Mouse (Mus musculus) embryonic facial prominence, embryonic 12.5 days (tissue): ENCODE data around the gene Prkce. TPM values are rescaled to one million over a fixed set of nuclear protein-coding genes. Genes with fewer than 3 reads are reported as not detected.

ENCODE experiments used
- ATAC-seq: fragments of 200-750 bp; cut with Nextera tagmentation; 2 replicates; pipeline ENCODE4 v1.8.0; 2017; ENCODE audit not compliant: insufficient number of reproducible peaks, insufficient read depth, low FRiP score, low TSS enrichment
- H3K27ac ChIP-seq: fragments of 300-500 bp; sonication (generic); 2 replicates; pipeline ENCODE4 v1.5.1; 2016; ENCODE audit warnings: mild to moderate bottlenecking
- H3K27me3 ChIP-seq: fragments of 300-500 bp; sonication (generic); 2 replicates; pipeline ENCODE4 v1.6.1; 2016; ENCODE audit warnings: mild to moderate bottlenecking, moderate library complexity
- H3K36me3 ChIP-seq: fragments of 300-500 bp; sonication (generic); 2 replicates; pipeline ENCODE4 v1.6.1; 2016; ENCODE audit warnings: mild to moderate bottlenecking
- H3K4me1 ChIP-seq: fragments of 300-500 bp; sonication (generic); 2 replicates; pipeline ENCODE4 v1.6.1; 2016
- H3K4me2 ChIP-seq: fragments of 300-500 bp; sonication (generic); replicated peaks from 2 replicates; pipeline ENCODE4 v1.6.1; 2016; ENCODE audit warnings: mild to moderate bottlenecking, moderate library complexity
- H3K4me3 ChIP-seq: fragments of 300-500 bp; sonication (generic); 2 replicates; pipeline ENCODE4 v1.5.1; 2016; ENCODE audit warnings: mild to moderate bottlenecking
- H3K9ac ChIP-seq: fragments of 300-500 bp; sonication (generic); 2 replicates; pipeline ENCODE4 v1.6.1; 2016; ENCODE audit warnings: mild to moderate bottlenecking, moderate library complexity
- H3K9me3 ChIP-seq: fragments of 300-500 bp; sonication (generic); 2 replicates; pipeline ENCODE4 v1.6.1; 2016; ENCODE audit warnings: mild to moderate bottlenecking, moderate library complexity
- WGBS: fragments of 180-500 bp; shearing (Covaris S2); methylation state at CpG from one replicate; pipeline ENCODE4 v1.1.7; 2016; 5-methylcytosine and 5-hydroxymethylcytosine counted together
- polyA plus RNA-seq: library from polyadenylated mRNA; unstranded; fragments of >200 nt; fragmentation: Nextera tagmentation; extraction: Ambion mirVana; gene quantifications from 2 replicates; pipeline ENCODE4 v1.2.1, GENCODE M21; 2016

The Prkce gene
- polyA plus RNA-seq, 1 experiment from 2014 or later, result 9.8 TPM

DNA sequence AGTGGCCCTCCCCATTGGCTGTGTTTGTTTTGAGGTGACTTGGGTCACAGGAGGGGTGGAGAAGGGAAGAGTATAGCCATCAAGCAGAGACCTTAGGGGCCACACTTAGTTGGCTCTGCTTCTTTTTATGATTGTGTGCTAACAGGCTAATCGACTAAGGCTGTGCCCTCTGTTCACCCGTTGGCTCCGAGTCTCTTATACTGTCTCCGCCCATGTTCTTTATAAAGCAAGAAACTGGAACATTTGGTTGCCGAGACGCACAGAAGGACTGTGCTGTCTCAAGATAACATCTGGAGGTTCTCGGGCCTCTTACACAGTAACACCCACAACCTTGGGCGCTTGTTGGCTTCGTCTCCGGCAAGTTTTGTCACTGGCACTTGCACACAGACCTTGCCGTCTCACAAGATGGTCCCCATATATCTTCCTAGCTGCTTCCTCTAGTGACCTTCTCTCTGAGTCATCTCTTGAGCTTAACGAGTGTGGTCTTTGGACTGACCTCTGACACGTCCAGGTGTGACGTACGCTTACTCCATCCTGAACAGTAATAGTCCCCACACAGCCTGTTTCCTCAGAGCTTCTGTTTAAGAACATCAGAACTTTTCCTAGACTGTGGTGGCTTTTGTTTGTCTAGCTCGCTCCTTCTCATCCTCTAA is 406.1 kb downstream of the Prkce start:
- Histone ChIP-seq H3K4me3 (no peak overlapping the region), H3K27ac (no peak overlapping the region), H3K4me2 (no peak overlapping the region), H3K27me3 (no peaks in the 10 kb centered on the region), H3K9ac (no peak overlapping the region), H3K36me3 (no peaks in the 10 kb centered on the region), H3K9me3 (no peaks in the 10 kb centered on the region), H3K4me1 (no peaks in the 10 kb centered on the region)
- no peak for ATAC-seq
- 86% methylated on average over 16 of the region's 16 CpGs for WGBS

DNA sequence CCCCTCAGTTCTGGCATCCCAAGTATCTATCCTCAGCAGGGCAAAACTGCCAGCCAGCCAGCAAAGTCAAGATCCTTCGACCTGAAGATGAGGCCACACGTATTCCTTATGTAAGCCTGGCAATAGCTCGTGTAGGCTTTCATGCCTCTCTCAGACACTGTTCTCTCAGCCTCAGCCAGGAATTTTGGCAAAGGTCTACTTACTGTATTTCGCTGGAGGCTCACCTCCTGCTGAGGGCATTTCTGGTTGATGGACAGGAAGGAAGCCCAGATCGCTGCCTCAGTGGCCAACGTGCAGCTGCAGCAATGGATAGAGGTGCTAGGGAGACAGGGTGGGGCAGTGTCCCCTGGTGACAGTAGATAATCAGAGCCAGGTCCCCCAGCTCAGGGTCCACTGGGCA is 413.1 kb downstream of the Prkce start:
- Histone ChIP-seq H3K27me3 (no peaks in the 10 kb centered on the region), H3K4me1 (no peaks in the 10 kb centered on the region), H3K9ac (no peak overlapping the region), H3K9me3 (no peaks in the 10 kb centered on the region), H3K27ac (no peak overlapping the region), H3K36me3 (no peaks in the 10 kb centered on the region), H3K4me3 (no peak overlapping the region), H3K4me2 (no peak overlapping the region)
- WGBS, result 80% methylated on average over 6 of the region's 6 CpGs
- ATAC-seq, result no peak

DNA sequence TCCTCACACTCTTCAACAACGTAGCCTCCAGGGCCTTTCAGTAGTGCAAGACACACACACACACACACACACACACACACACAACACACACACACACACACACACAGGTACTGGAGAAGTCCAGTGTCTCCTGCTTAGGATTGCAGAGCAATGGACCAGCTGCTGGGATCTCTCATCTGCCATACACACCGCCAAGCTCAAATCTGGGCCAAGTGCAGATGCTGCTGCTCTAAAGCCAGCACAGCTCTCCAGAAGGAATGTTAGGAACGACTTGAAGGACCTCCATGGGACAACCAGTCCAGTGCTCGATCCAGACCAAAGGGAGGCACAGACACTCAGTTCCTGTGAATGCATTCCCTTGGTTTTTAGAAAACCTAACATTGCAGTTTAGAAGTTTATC is 414.8 kb downstream of the Prkce start:
- Histone ChIP-seq H3K9ac (no peak overlapping the region), H3K4me3 (no peak overlapping the region), H3K27ac (no peak overlapping the region), H3K4me2 (no peak overlapping the region), H3K4me1 (no peaks in the 10 kb centered on the region), H3K9me3 (no peaks in the 10 kb centered on the region), H3K36me3 (no peaks in the 10 kb centered on the region), H3K27me3 (no peaks in the 10 kb centered on the region)
- WGBS, result 77% methylated on average over 4 of the region's 4 CpGs
- no peak for ATAC-seq

DNA sequence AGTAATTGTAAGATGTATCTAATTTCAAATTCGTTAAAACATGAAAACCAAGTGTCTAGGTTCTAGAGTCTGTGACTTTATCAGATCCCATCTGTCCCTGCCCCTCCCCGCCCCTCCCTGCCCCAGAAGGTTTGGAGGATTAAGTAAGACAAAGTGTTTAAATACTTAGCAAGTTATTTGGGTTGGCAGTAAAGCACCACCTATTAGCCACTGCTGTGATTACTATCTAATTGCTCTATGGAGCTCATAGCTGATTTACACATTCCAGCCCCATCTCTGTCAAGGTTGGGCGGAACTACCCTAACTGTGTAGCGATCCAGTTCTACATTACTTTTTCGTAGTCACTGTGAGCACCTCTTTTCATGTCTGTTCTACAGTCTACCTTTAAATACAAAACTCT is 418.9 kb downstream of the Prkce start:
- no peak for ATAC-seq
- Histone ChIP-seq H3K9ac (no peak overlapping the region), H3K4me3 (no peak overlapping the region), H3K4me2 (no peak overlapping the region), H3K4me1 (no peaks in the 10 kb centered on the region), H3K27me3 (no peaks in the 10 kb centered on the region), H3K9me3 (no peaks in the 10 kb centered on the region), H3K27ac (no peak overlapping the region), H3K36me3 (no peaks in the 10 kb centered on the region)
- WGBS, result 69% methylated on average over 5 of the region's 5 CpGs

DNA sequence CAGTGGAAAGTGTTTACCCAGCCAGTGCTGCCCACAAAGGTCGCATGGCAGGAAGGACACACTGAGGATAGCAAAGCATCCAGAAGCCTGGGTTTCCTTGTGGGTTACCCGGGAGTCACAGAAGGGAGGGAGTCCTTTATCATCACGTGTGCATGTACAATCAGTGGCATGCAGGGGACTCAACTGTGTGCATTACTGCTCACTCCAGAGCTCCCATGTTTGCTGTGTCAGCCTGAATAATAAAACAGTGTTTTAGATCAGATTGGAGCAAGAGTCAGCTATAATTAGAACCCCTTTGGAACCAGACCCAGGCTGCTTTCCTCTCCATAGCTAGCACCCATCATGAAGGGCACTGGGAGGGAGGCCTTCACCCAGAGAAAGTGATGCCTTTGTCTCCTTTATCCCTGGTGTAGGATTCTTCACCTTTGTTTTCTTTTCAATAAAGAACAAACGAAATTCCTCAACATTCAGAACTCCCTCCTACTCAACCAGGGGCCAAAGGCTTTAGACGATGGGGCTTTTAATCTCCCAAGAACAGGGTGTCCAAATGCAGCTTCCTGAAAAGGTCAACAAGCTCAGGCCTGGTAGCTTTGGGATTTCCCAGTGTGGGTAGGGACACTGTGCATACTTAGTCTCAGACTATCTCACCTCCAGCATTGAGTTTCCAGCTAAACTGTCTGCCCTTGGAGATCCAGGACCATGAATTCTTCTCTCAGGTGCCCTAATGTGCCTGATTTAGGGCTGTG is 421.3 kb downstream of the Prkce start:
- H3K4me2 ChIP-seq, result no peak overlapping the region
- no peak overlapping the region for H3K27ac ChIP-seq
- no peak for ATAC-seq
- H3K4me1 ChIP-seq, result 0 out of 2 replicates have a peak, but pooled peaks cover 3% of the 10 kb centered on the region
- 74% methylated on average over 5 of the region's 5 CpGs for WGBS
- no peak overlapping the region for H3K4me3 ChIP-seq
- no peaks in the 10 kb centered on the region for H3K36me3 ChIP-seq
- H3K27me3 ChIP-seq, result no peaks in the 10 kb centered on the region
- no peaks in the 10 kb centered on the region for H3K9me3 ChIP-seq
- H3K9ac ChIP-seq, result no peak overlapping the region

DNA sequence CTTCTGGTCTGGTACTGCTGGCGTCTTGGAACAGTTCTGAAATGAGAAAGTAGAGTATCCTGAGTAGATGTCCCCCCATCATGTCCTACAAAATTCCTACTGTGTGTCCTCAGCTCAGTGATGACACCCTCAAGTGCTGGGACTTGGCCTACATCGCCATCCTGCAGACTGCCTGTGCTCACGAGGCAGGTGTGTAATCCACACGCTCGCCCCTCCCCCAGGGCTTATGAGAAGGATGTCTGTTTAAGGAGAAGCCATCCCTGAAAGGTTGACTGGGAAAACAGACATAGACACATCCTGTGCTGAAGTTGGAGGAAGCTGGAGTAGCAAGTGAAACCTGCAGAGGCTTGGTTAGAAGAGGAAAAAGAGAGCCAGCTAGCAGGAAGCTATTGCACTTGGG is 422.1 kb downstream of the Prkce start:
- no peaks in the 10 kb centered on the region for H3K27me3 ChIP-seq
- ATAC-seq, result no peak
- H3K4me3 ChIP-seq, result no peak overlapping the region
- 88% methylated on average over 5 of the region's 5 CpGs for WGBS
- H3K9ac ChIP-seq, result no peak overlapping the region
- no peaks in the 10 kb centered on the region for H3K9me3 ChIP-seq
- H3K4me2 ChIP-seq, result no peak overlapping the region
- H3K4me1 ChIP-seq, result 0 out of 2 replicates have a peak, but pooled peaks cover 3% of the 10 kb centered on the region
- H3K27ac ChIP-seq, result no peak overlapping the region
- no peaks in the 10 kb centered on the region for H3K36me3 ChIP-seq

DNA sequence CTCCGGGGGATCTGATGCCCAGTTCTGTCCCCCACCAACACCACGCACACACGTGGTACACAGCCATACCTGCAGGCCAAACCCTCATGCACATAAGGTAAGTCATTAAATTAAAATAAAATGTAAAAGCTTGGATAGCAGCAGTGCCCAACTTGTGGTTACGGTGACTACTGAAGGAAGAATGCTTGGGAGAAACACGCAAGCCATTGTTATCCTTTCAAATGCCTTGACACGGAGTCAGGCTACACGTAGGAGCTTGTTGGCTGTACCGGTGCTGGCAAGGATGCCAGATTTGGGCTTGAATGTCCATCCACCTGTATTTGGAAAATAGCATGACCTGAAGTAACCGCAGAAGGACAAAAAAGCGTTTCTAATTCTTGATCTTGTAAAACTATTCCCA is 423.7 kb downstream of the Prkce start:
- no peaks in the 10 kb centered on the region for H3K9me3 ChIP-seq
- H3K9ac ChIP-seq, result no peak overlapping the region
- no peak overlapping the region for H3K4me2 ChIP-seq
- no peaks in the 10 kb centered on the region for H3K27me3 ChIP-seq
- ATAC-seq, result no peak
- 0 out of 2 replicates have a peak, but pooled peaks cover 3% of the 10 kb centered on the region for H3K4me1 ChIP-seq
- H3K27ac ChIP-seq, result no peak overlapping the region
- no peaks in the 10 kb centered on the region for H3K36me3 ChIP-seq
- 85% methylated on average over 10 of the region's 10 CpGs for WGBS
- no peak overlapping the region for H3K4me3 ChIP-seq

DNA sequence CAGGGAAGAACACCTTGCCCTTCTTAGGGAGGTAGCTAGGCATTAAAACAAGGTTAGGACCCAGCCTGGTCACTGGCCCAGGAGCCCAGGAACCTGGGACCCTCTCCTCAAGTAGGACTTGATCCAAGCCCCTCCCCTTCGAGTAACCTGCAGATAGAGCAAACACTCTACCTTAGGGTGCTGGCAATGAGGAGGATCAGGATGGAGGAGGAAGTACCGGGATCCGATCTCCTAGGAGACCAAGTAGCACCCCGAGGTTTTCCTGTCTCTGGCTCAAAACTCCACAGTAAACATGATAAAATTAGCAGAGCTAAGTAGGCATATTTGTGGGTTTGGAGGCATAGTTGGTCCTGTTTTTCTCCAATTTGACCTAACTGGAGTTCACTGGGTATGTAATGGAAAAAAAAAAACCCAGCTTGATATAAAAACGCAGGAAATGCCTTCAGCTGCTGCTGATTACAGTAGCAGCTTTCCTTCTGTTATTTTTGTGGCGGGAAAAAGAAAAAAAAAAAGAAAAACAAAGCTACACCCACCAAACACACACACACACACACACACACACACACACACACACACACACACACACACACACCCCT is 425.5 kb downstream of the Prkce start:
- Histone ChIP-seq H3K36me3 (no peaks in the 10 kb centered on the region), H3K9me3 (no peaks in the 10 kb centered on the region), H3K27ac (0 out of 2 replicates have a peak overlapping the region, but pooled peaks have one; percentile 7), H3K4me1 (0 out of 2 replicates have a peak, but pooled peaks cover 3% of the 10 kb centered on the region), H3K4me3 (no peak overlapping the region), H3K9ac (no peak overlapping the region), H3K4me2 (no peak overlapping the region), H3K27me3 (no peaks in the 10 kb centered on the region)
- 62% methylated on average over 6 of the region's 6 CpGs for WGBS
- ATAC-seq, result no peak

DNA sequence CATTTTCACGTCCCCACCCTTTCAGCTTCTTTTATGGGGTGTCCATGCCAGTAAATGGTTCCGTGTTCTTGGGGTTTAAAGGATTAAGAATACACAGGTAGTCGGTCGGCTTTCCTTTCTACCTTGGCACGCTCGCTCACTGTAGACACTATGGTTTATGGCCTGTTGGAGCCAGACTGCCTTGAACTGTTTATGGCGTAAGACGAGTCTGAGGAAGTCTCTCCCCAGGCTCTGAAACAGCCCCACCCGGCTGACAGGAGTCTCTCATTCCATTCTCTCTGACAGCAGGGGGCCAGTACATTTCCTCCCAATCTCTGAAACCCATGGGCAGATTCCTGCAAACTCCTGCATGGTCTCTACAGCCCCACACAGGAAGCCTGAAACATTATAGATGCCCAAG is 427.9 kb downstream of the Prkce start:
- Histone ChIP-seq H3K4me3 (no peak overlapping the region), H3K27ac (no peak overlapping the region), H3K27me3 (no peaks in the 10 kb centered on the region), H3K9me3 (no peaks in the 10 kb centered on the region), H3K9ac (no peak overlapping the region), H3K4me1 (0 out of 2 replicates have a peak, but pooled peaks cover 3% of the 10 kb centered on the region), H3K36me3 (no peaks in the 10 kb centered on the region), H3K4me2 (no peak overlapping the region)
- WGBS, result 74% methylated on average over 9 of the region's 9 CpGs
- ATAC-seq, result no peak

DNA sequence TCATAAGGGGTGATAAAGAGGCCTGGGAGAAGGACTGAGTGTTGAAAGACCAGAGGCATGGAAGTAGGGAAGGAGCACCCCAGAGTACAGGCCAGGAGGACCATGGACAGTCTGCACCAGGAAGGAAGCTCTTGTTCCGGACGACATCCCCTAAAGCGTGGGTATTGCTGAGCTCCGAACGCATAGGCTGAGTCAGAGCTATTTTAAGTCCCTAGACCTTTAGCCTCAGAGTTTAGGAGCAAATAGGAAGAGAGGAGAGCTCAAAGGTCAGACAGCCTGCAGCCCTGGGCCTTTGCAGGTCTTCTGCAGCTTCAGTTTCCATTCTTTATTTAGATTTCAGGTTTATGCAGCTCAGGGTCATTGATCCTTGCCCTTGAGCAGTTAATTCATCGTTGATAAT is 433.5 kb downstream of the Prkce start:
- H3K9me3 ChIP-seq, result no peaks in the 10 kb centered on the region
- H3K4me3 ChIP-seq, result no peak overlapping the region
- no peaks in the 10 kb centered on the region for H3K4me1 ChIP-seq
- H3K36me3 ChIP-seq, result no peaks in the 10 kb centered on the region
- 41% methylated on average over 6 of the region's 6 CpGs for WGBS
- no peak overlapping the region for H3K9ac ChIP-seq
- H3K4me2 ChIP-seq, result no peak overlapping the region
- H3K27me3 ChIP-seq, result no peaks in the 10 kb centered on the region
- ATAC-seq, result no peak
- H3K27ac ChIP-seq, result no peak overlapping the region

DNA sequence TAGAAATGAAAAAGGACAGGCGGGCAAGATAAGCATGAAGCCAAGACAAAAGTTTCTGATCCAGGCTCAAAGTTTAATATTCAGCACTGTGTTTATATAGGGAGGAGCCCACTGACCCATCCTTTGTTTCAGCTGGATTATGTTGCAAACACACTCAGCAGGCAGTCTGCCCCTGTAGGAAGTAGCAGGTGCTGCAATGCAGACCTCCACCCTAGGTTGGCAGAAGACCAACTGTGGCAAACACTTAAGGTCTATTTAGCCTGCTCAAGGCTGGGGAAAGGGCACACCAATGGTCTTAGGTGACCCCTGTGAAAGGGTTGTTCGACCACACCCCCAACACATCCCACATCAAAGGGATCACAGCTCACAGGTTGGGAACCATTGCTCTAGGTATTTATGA is 434.3 kb downstream of the Prkce start:
- Histone ChIP-seq H3K9ac (no peak overlapping the region), H3K9me3 (no peaks in the 10 kb centered on the region), H3K27ac (no peak overlapping the region), H3K4me3 (no peak overlapping the region), H3K27me3 (no peaks in the 10 kb centered on the region), H3K36me3 (no peaks in the 10 kb centered on the region), H3K4me1 (no peaks in the 10 kb centered on the region), H3K4me2 (no peak overlapping the region)
- no peak for ATAC-seq
- 85% methylated on average over 2 of the region's 2 CpGs for WGBS

DNA sequence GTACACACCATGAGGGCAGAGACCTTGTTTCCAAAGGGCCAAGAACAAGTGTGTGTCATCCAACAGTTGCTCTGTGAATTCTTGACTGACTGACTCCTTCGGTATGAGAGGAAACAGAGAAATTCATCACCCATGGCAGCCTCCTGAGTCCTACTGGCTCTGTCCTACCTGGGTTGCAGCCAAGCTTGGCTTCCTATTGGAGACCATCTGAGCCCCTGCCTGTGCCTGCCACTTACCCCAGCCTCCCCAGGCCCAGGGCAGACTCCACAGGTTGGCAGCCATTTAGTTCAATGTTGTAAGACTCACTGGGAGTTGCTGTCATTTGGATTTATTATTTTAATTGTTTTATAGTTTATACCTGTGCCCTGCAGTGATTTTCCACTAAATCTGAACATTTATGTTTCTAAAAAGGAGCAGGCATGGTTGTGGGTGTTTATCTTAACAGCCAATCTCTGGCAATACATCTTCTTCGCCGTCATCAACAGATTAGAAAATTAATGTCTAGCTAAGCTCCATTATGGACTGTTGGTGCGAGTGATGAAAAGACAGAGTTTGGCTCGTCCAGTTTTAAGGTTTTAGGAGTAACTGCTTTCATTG is 436.4 kb downstream of the Prkce start:
- H3K9me3 ChIP-seq, result no peaks in the 10 kb centered on the region
- WGBS, result 87% methylated on average over 5 of the region's 5 CpGs
- no peak overlapping the region for H3K4me2 ChIP-seq
- no peak overlapping the region for H3K4me3 ChIP-seq
- no peak overlapping the region for H3K9ac ChIP-seq
- no peaks in the 10 kb centered on the region for H3K27me3 ChIP-seq
- ATAC-seq, result no peak
- no peaks in the 10 kb centered on the region for H3K36me3 ChIP-seq
- H3K27ac ChIP-seq, result no peak overlapping the region
- H3K4me1 ChIP-seq, result no peaks in the 10 kb centered on the region
